Mouse (Mus musculus) urinary bladder, postnatal 10 days (tissue): Measurements from ENCODE around the gene Acbd5.
"Not testable (repeated sequence)": the region's sequence is repeated elsewhere in the genome, so short reads cannot be mapped to it uniquely, and the experiment has no call there.

Experiments
- DNase-seq: peaks from one replicate; pipeline ENCODE4 v3.0.0; 2022; ENCODE audit warnings: low spot score

Gene Acbd5

GRCm38 (mm10) chr2:23067552-23068369 lies at the start of gene Acbd5:
TSS of gene Acbd5 (plus strand) at chr2:23068167.
- peak; percentile 72 for DNase-seq

- no peak for DNase-seq
Measured at GRCm38 (mm10) chr2:23019170-23019569, 48.8 kb upstream of the Acbd5 start.

GRCm38 (mm10) chr2:23021320-23021719 lies 46.6 kb upstream of the Acbd5 start:
- DNase-seq: no peak

- DNase-seq: no peak
Measured at GRCm38 (mm10) chr2:23021721-23022120, 46.2 kb upstream of the Acbd5 start.

- no peak for DNase-seq
Measured at GRCm38 (mm10) chr2:23023023-23023422, 44.9 kb upstream of the Acbd5 start.

- no peak for DNase-seq
Measured at GRCm38 (mm10) chr2:23023714-23024282, 44.2 kb upstream of the Acbd5 start.

GRCm38 (mm10) chr2:23026379-23026778 lies 41.6 kb upstream of the Acbd5 start:
- DNase-seq: no peak

- no peak for DNase-seq
Measured at GRCm38 (mm10) chr2:23028826-23029225, 39.1 kb upstream of the Acbd5 start.

GRCm38 (mm10) chr2:23030631-23031030 lies 37.3 kb upstream of the Acbd5 start:
- DNase-seq: no peak

GRCm38 (mm10) chr2:23034692-23035435 lies 33.1 kb upstream of the Acbd5 start:
- no peak for DNase-seq

GRCm38 (mm10) chr2:23035467-23035866 lies 32.5 kb upstream of the Acbd5 start:
- DNase-seq: no peak

- DNase-seq: no peak
Measured at GRCm38 (mm10) chr2:23039082-23040000, 28.6 kb upstream of the Acbd5 start.

- peak; percentile 76 for DNase-seq
Measured at GRCm38 (mm10) chr2:23040001-23040646, 27.8 kb upstream of the Acbd5 start, which contains the start of gene Abi1. TSS of gene Abi1 (minus strand) at chr2:23040241.

GRCm38 (mm10) chr2:23040690-23041089 lies 27.3 kb upstream of the Acbd5 start:
- DNase-seq: not testable (repeated sequence)

- no peak for DNase-seq
Measured at GRCm38 (mm10) chr2:23041457-23041856, 26.5 kb upstream of the Acbd5 start.

GRCm38 (mm10) chr2:23042189-23042588 lies 25.8 kb upstream of the Acbd5 start:
- DNase-seq: no peak

GRCm38 (mm10) chr2:23045703-23046102 lies 22.3 kb upstream of the Acbd5 start:
- DNase-seq: no peak

- no peak for DNase-seq
Measured at GRCm38 (mm10) chr2:23048006-23048405, 20.0 kb upstream of the Acbd5 start.

GRCm38 (mm10) chr2:23051890-23052289 lies 16.1 kb upstream of the Acbd5 start:
- DNase-seq: no peak

- no peak for DNase-seq
Measured at GRCm38 (mm10) chr2:23052523-23052922, 15.4 kb upstream of the Acbd5 start.

GRCm38 (mm10) chr2:23068370-23068737 lies 387 bp downstream of the Acbd5 start:
- no peak for DNase-seq
